Mouse (Mus musculus): ENCODE measurements at regions not wholly inside any gene's neighbourhood (a gene's known extent, or its start where the extent isn't known, plus 50 kb on each side); places are given as distances from the start of the nearest gene placed in this dataset.

- no peak for TF ChIP-seq POLR2A (IDR thresholded peaks at IDR 0.05; ENCODE audit: control insufficient read depth, extremely low read depth, insufficient read depth, low read length, poor library complexity)
- TF ChIP-seq CTCF (IDR thresholded peaks at IDR 0.05; ENCODE audit: borderline replicate concordance, control insufficient read depth, extremely low read depth, insufficient read depth, low read length, poor library complexity), result no peak
Measured at GRCm38 (mm10) chr3:105392611-105393514, 59.3 kb upstream of the Kcnd3 start.

All from thymus, adult 2 months (tissue).